Mouse (Mus musculus): ENCODE data around the gene Ncoa7.

The Ncoa7 gene

GRCm38 (mm10) chr10:30587037-30587436 lies 216.1 kb downstream of the Ncoa7 start:
- DNase-seq (ENCODE audit: low read depth, low spot score): peak; percentile 11

GRCm38 (mm10) chr10:30585691-30586090 lies 217.4 kb downstream of the Ncoa7 start:
- no peak for DNase-seq (ENCODE audit: low read depth, low spot score)
